Mouse (Mus musculus) layer of hippocampus, adult 8-10 months (tissue): ENCODE measurements around the gene Gm10282. TPM values are rescaled to one million over a fixed set of nuclear protein-coding genes. Genes with fewer than 3 reads are reported as not detected.
A peak's percentile ranks its signal among the peaks of the same experiment; 100 is the strongest.

ENCODE experiments used
- DNase-seq, 2 experiments: peaks; one replicate each; pipeline ENCODE4 v3.0.0; 2022; ENCODE audit warnings: low spot score in 2 of 2
- total RNA-seq, 4 experiments: library from RNA; stranded (reverse); gene quantifications; 2 replicates each; pipeline ENCODE4 v1.2.4; 2022

The Gm10282 gene
- total RNA-seq, 4 experiments from 2014 or later = 3.8 to 7.8 (median 6.0) TPM

DNA sequence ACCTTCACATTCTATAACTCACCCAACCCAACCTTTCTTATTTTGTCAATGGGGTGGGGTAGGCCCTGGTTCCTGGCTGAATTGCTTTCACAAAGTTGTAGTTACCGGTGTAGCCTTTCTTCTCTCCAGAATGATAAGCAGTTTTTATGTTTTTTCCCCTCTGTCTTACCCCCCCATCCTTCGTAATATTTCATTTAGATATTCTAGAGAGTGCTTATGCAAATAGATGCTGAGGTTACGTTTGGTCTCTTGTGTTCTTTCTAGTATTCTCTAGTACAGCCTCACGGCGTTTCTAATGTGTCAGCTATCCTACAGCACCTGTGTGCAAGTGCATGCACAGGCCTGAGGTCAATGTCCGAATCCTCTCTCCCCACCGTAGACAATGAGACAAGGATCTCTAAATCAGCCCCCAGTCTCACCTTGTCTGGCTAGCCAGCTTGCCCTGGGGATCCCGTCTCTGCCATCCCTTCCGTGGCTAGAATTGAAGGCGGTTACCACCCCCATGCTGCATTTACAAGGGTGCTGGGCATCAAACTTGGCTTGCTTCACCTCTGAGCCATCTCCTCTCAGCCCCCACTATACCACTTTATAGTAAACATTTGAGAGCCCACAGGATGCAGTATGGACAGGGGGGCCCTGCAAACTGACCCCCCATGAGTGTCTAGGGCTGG, 19.1 kb upstream of the Gm10282 start:
- DNase-seq = no peak

- no peak for DNase-seq
These were observed 18.2 kb upstream of the Gm10282 start for GRCm38 (mm10) chr8:72323131-72323725.

DNA sequence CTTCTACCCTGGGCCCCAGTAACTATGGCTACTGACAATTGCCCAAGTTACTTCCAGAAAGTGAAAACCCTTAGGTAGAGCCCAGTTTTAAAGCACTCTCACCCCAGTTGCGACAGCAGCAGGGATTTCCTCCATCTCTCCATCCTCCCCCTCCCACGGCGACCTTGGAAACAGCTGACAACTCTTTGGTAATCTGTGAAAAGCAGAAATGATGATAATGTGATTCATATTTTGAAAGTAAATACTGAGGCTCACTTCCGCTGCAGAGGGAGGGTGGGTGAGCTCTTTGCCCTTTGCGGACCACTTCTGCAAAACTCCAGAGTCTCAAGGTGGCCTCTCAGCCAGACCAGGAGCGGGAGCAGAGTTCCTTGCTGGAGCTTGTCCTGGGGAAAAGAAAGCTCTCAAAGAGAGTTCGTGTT, 17.4 kb upstream of the Gm10282 start:
- DNase-seq = no peak

DNA sequence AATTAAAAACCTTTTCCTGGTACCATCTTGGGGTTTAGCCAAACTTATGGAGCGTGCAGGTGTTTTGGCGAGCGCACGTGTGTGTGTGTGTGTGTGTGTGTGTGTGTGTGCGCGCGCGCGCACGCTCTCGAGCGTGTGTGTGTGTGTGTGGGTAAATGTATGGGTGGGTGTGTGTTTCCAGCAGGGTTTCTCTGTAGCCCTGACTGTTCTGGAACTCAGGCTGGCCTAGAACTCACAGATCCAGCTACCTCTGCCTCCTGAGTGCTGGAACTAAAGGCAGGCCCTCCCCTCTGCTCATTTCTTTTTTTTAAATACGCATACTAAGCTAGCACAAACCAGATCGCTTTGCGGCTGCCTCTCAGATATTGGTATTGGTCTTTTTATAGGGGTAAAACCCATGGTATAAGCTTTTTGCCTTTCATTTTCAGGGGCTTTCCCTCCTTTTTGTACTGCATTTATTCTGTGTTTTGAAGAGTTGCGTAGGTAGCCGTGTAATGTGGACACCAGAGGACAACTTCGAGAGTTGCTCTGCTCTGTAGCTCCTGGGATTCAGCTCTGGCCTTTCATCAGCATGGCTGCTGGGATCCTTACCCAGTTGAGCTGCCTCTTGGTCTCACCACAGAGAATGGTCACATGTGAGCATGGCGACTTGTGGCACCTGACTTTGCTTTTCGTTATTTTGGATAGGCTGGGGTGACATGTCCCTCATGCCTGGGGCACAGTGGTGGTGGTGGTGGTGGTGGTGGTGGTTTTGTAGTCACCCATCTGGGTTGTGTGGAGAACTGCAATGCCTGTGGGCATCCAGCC, 16.8 kb upstream of the Gm10282 start:
- no peak for DNase-seq

GRCm38 (mm10) chr8:72320803-72321583, 15.9 kb upstream of the Gm10282 start:
- DNase-seq = no peak

GRCm38 (mm10) chr8:72319921-72320802, 15.1 kb upstream of the Gm10282 start:
- DNase-seq = no peak

GRCm38 (mm10) chr8:72319397-72319796, 14.3 kb upstream of the Gm10282 start:
- no peak for DNase-seq

DNA sequence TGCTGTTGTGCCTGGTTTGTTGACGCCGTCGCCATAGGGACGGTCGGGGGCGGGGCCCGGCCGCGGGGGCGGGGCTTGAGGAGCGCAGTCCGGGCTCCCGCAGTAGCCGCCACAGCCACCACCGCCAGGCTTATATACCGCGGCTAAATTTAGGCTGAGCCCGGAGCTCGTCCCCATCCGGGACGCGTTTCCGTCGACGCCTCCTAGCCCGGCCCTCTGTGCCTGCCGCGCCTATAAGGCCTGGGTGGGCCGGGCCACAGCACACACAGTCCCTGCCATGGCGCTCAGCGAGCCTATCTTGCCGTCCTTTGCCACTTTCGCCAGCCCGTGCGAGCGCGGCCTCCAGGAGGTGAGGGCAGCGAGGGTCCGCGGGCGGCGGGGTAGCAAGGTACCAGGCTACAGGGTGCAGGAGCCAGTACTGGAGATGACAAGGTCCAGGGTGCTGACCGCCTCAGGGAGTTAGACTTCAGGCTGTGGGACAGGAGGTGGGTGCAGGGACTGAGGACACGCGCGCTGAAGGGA, 13.8 kb upstream of the Gm10282 start, which contains the start of gene Klf2:
Klf2 (plus strand) TSS at position 233 of the 522 bp plus-strand sequence.
- peak; percentile 69 to 75 for DNase-seq

- no peak for DNase-seq
These were observed 12.8 kb upstream of the Gm10282 start for GRCm38 (mm10) chr8:72317741-72318301.

GRCm38 (mm10) chr8:72316053-72316695, 11.1 kb upstream of the Gm10282 start:
- DNase-seq = no peak

GRCm38 (mm10) chr8:72312926-72313518, 8.0 kb upstream of the Gm10282 start:
- no peak for DNase-seq

DNA sequence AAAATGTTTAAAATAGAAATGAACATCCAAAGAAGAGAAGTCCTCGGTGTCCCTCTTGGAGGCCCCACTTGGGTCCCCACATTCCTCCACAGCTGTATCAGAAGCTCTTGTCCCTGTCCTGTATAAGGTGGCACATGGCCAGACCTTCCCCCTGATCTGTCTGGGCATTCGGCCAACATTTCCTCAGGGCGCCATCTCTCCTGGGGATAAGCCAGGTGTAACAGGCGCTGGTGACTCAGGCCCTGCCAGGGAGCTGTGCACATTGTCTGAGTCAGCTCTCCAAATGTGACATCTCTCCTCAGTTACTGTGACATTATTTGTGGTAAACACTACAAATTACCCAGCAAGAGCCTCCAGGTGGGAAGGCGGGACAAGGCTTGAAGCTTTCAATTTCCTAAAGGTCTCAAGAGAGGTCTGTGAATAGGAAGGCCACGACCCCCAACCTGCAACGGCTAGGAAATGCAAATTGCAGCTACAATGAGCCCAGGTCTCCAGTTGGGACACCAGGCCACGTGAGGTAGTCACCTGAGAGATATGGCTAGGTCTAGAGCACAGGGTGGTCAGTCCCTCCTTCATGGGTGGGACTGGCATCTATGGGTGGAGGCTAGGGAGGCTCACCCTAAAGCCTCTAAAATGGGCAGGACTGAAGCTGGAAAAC, 5.9 kb upstream of the Gm10282 start:
- peak; percentile 78 to 82 for DNase-seq

GRCm38 (mm10) chr8:72308276-72308675, 3.2 kb upstream of the Gm10282 start:
- no peak for DNase-seq

GRCm38 (mm10) chr8:72306913-72307312, 1.9 kb upstream of the Gm10282 start:
- DNase-seq = no peak

DNA sequence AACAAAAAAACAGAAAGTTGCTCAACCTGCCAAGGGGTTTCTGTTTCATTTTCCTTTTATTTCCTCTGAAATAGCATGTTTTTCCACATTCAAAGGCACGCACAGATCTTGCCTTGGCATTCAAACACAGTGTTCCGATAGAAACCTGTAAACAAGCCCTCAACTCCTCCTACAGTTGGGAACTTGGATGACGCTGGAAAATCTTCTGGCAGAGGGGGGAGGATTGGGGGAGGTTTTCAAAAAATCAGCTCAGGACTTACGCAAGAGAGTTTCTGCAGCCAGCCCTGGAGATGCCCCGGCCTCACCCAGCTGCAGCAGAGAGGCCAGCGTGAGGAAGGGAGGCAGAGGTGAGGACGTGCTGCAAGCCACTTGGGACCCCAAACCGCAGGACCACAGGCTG, 1.4 kb downstream of the Gm10282 start:
- DNase-seq = no peak

- no peak for DNase-seq
These were observed 2.0 kb downstream of the Gm10282 start for GRCm38 (mm10) chr8:72302986-72303612.

- DNase-seq = no peak
These were observed 3.6 kb downstream of the Gm10282 start for GRCm38 (mm10) chr8:72301497-72301896.
